ENCODE assay signal across 13 mouse cellular contexts in genomic region chr6:37428044-37428443, GRCm38 (mm10). TPM values are rescaled to one million over a fixed set of nuclear protein-coding genes. Genes with fewer than 3 reads are reported as not detected.
A peak's percentile ranks its signal among the peaks of the same experiment; 100 is the strongest.
DNase-seq lines count a peak whose midpoint lies in the region; ATAC-seq and TF ChIP-seq lines count a peak whose summit lies in the region.
"Had no signal": no experiment of that assay in that cellular context is flagged by ENCODE, and none has a peak within 500 bp of the region (broad histone marks: within the 10 kb centered on the region; RNA-seq: fewer than 3 reads in every experiment).

No protein-coding gene starts in this region.

- peak overlapping the region; percentile 41; the same call in 1 of the 2 replicates for H3K9ac ChIP-seq in heart, embryonic 16.5 days (ENCODE audit: low read length)
- no peak overlapping the region for H3K9ac ChIP-seq in lung, postnatal 0 days (replicated peaks; ENCODE audit: low read depth)
- H3K9ac ChIP-seq in intestine, embryonic 16.5 days (ENCODE audit: low read depth, low read length) = no peak overlapping the region
- no peak overlapping the region for H3K9ac ChIP-seq in stomach, postnatal 0 days (ENCODE audit: low read length)
- H3K9ac ChIP-seq: hindbrain, embryonic 12.5 days; neural tube, embryonic 12.5 days had no signal

- peak; percentile 35; the same call in 1 of the 2 replicates for TF ChIP-seq EP300 in lung, postnatal 0 days (IDR thresholded peaks at IDR 0.05)
- TF ChIP-seq EP300 in stomach, postnatal 0 days (optimal IDR thresholded peaks at IDR 0.05) = no peak

- ATAC-seq in heart, embryonic 16.5 days (replicated peaks; ENCODE audit: extremely low read depth, insufficient read depth, low FRiP score) = no peak
- 0 out of 2 replicates have a peak, but pooled peaks have one; percentile 6 for ATAC-seq in lung, postnatal 0 days
- ATAC-seq in intestine, embryonic 16.5 days = no peak
- peak; percentile 59; the same call in 1 of the 2 replicates for ATAC-seq in stomach, postnatal 0 days (ENCODE audit: low FRiP score, low TSS enrichment)
- ATAC-seq: midbrain, embryonic 16.5 days had no signal

- TF ChIP-seq CTCF in lung, postnatal 0 days (IDR thresholded peaks at IDR 0.05) = no peak
- no peak for TF ChIP-seq CTCF in stomach, postnatal 0 days (IDR thresholded peaks at IDR 0.05; ENCODE audit: low read depth)

- no peak overlapping the region for H3K4me3 ChIP-seq in heart, embryonic 16.5 days (ENCODE audit: low read length)
- no peak overlapping the region for H3K4me3 ChIP-seq in lung, postnatal 0 days (ENCODE audit: low read depth, low read length)
- no peak overlapping the region for H3K4me3 ChIP-seq in intestine, embryonic 16.5 days (ENCODE audit: low read length)
- no peak overlapping the region for H3K4me3 ChIP-seq in stomach, postnatal 0 days (ENCODE audit: low read depth, low read length)
- H3K4me3 ChIP-seq: hindbrain, embryonic 12.5 days; neural tube, embryonic 12.5 days had no signal

- peaks cover 96% of the 10 kb centered on the region for H3K4me1 ChIP-seq in heart, embryonic 16.5 days (ENCODE audit: control insufficient read depth, insufficient read depth, low read length)
- H3K4me1 ChIP-seq in lung, postnatal 0 days (ENCODE audit: insufficient read depth, low read depth, low read length) = peaks cover 56% of the 10 kb centered on the region
- peaks cover 39% of the 10 kb centered on the region for H3K4me1 ChIP-seq in intestine, embryonic 16.5 days (ENCODE audit: control insufficient read depth, insufficient read depth, low read length)
- H3K4me1 ChIP-seq in stomach, postnatal 0 days (replicated peaks; ENCODE audit: control insufficient read depth, insufficient read depth) = peaks cover 22% of the 10 kb centered on the region

- no peaks in the 10 kb centered on the region for H3K9me3 ChIP-seq in heart, embryonic 16.5 days (replicated peaks; ENCODE audit: control insufficient read depth, low read length)
- H3K9me3 ChIP-seq in lung, postnatal 0 days (ENCODE audit: low read length) = no peaks in the 10 kb centered on the region
- no peaks in the 10 kb centered on the region for H3K9me3 ChIP-seq in intestine, embryonic 16.5 days (ENCODE audit: control insufficient read depth, low read length)
- no peaks in the 10 kb centered on the region for H3K9me3 ChIP-seq in stomach, postnatal 0 days (ENCODE audit: control insufficient read depth, low read length)
- H3K9me3 ChIP-seq: hindbrain, embryonic 12.5 days; neural tube, embryonic 12.5 days had no signal

- H3K27me3 ChIP-seq in heart, embryonic 16.5 days (ENCODE audit: control insufficient read depth, insufficient read depth, low read length) = no peaks in the 10 kb centered on the region
- no peaks in the 10 kb centered on the region for H3K27me3 ChIP-seq in lung, postnatal 0 days (replicated peaks; ENCODE audit: insufficient read depth, low read length)
- no peaks in the 10 kb centered on the region for H3K27me3 ChIP-seq in intestine, embryonic 16.5 days (replicated peaks; ENCODE audit: control insufficient read depth, insufficient read depth, low read length)
- no peaks in the 10 kb centered on the region for H3K27me3 ChIP-seq in stomach, postnatal 0 days (ENCODE audit: control insufficient read depth, insufficient read depth, low read length)
- H3K27me3 ChIP-seq: hindbrain, embryonic 12.5 days; neural tube, embryonic 12.5 days had no signal

- no peak overlapping the region for H3K4me2 ChIP-seq in heart, embryonic 16.5 days (ENCODE audit: low read depth, low read length)
- peak overlapping the region; percentile 14; the same call in 1 of the 2 replicates for H3K4me2 ChIP-seq in lung, postnatal 0 days (replicated peaks; ENCODE audit: low read depth, low read length)
- peak overlapping the region; percentile 25; the same call in 1 of the 2 replicates for H3K4me2 ChIP-seq in intestine, embryonic 16.5 days (ENCODE audit: low read depth, low read length)
- peak overlapping the region; percentile 42 for H3K4me2 ChIP-seq in stomach, postnatal 0 days (replicated peaks; ENCODE audit: low read depth)
- H3K4me2 ChIP-seq: hindbrain, embryonic 12.5 days; neural tube, embryonic 12.5 days had no signal

- H3K27ac ChIP-seq in heart, embryonic 16.5 days (ENCODE audit: low read length) = no peak overlapping the region
- peak overlapping the region; percentile 62 for H3K27ac ChIP-seq in lung, postnatal 0 days (ENCODE audit: low read length)
- no peak overlapping the region for H3K27ac ChIP-seq in intestine, embryonic 16.5 days (ENCODE audit: low read length)
- 0 out of 2 replicates have a peak overlapping the region, but pooled peaks have one; percentile 0 for H3K27ac ChIP-seq in stomach, postnatal 0 days (replicated peaks)
- H3K27ac ChIP-seq: hindbrain, embryonic 12.5 days; macrophage; neural tube, embryonic 12.5 days had no signal

- DNase-seq in heart, postnatal 4 days = no peak
- peak; percentile 37 for DNase-seq in lung, postnatal 0 days (ENCODE audit: low spot score)
- no peak for DNase-seq in lung, postnatal 10 days
- peak; percentile 65 for DNase-seq in stomach, postnatal 0 days (ENCODE audit: low spot score)
- DNase-seq in layer of hippocampus, postnatal 10 days (ENCODE audit: low spot score in 2 of 2) = no peak
- DNase-seq: cerebellum, adult 2 months; thymus, adult 2 months had no signal

- H3K36me3 ChIP-seq in heart, embryonic 16.5 days (ENCODE audit: control insufficient read depth, insufficient read depth) = peaks cover 8% of the 10 kb centered on the region; the same call in 1 of the 2 replicates
- H3K36me3 ChIP-seq in lung, postnatal 0 days (ENCODE audit: insufficient read depth, low read length) = no peaks in the 10 kb centered on the region
- no peaks in the 10 kb centered on the region for H3K36me3 ChIP-seq in intestine, embryonic 16.5 days (ENCODE audit: control insufficient read depth, insufficient read depth, low read length)
- no peaks in the 10 kb centered on the region for H3K36me3 ChIP-seq in stomach, postnatal 0 days (ENCODE audit: control insufficient read depth, insufficient read depth, low read length)
- H3K36me3 ChIP-seq: hindbrain, embryonic 12.5 days; neural tube, embryonic 12.5 days had no signal

- 60% methylated on average over 11 of the region's 11 CpGs for WGBS in heart, embryonic 16.5 days
- 56% methylated on average over 11 of the region's 11 CpGs for WGBS in lung, postnatal 0 days
- 48% methylated on average over 11 of the region's 11 CpGs for WGBS in intestine, embryonic 16.5 days
- 45% methylated on average over 11 of the region's 11 CpGs for WGBS in stomach, postnatal 0 days

RNA-seq across cellular contexts. Expression of gene Creb3l2, which starts 13.9 kb away (rescaled TPM):
- polyA plus RNA-seq in heart, embryonic 16.5 days (2015; fragmentation: Nextera tagmentation; extraction: Ambion mirVana) = 28.0 and 28.2 TPM in 2 replicates
- total RNA-seq in heart, postnatal 4 days (2021) = 10 to 100 TPM; 61.7 to 66.7 TPM
- 23.6 and 23.8 TPM in 2 replicates for polyA plus RNA-seq in lung, postnatal 0 days (2015; fragmentation: Nextera tagmentation; extraction: Ambion mirVana)
- 13.4 and 13.9 TPM in 2 replicates for polyA plus RNA-seq in intestine, embryonic 16.5 days (2015; fragmentation: Nextera tagmentation; extraction: Ambion mirVana)
- 8.3 and 8.5 TPM in 2 replicates for polyA plus RNA-seq in stomach, postnatal 0 days (2015; fragmentation: Nextera tagmentation; extraction: Ambion mirVana)
- total RNA-seq in layer of hippocampus, postnatal 10 days (2021) = 1 to 10 TPM; 6.5 to 7.5 TPM

Comparison
In these comparisons a context has a peak if more than half of its experiments do, and no peak if none do; other contexts are left out.
1. DNase-seq: peak in lung, postnatal 0 days (single experiment) and stomach, postnatal 0 days (single experiment); none in heart, postnatal 4 days (single experiment), lung, postnatal 10 days (single experiment) and layer of hippocampus, postnatal 10 days (0 of 2).
2. ATAC-seq: peak in lung, postnatal 0 days (single experiment) and stomach, postnatal 0 days (single experiment); none in heart, embryonic 16.5 days (single experiment) and intestine, embryonic 16.5 days (single experiment).
3. H3K27ac ChIP-seq: peak in lung, postnatal 0 days (single experiment) and stomach, postnatal 0 days (single experiment); none in heart, embryonic 16.5 days (single experiment) and intestine, embryonic 16.5 days (single experiment).